Mouse (Mus musculus) ES-E14 (cell line): Measurements from ENCODE around the gene Tex22. TPM values are rescaled to one million over a fixed set of nuclear protein-coding genes. Genes with fewer than 3 reads are reported as not detected.

ENCODE experiments used
- DNase-seq: peaks from one replicate; pipeline ENCODE4 v3.0.0-alpha.2; 2013; ENCODE audit warnings: low read depth, low spot score
- H3K27ac ChIP-seq: 2 replicates; pipeline ENCODE4 v1.5.1; 2012; ENCODE audit warnings: low read depth, mild to moderate bottlenecking, low read length, moderate library complexity, mixed read lengths; ENCODE audit not compliant: poor library complexity, insufficient read depth, severe bottlenecking
- H3K36me3 ChIP-seq: 2 replicates; pipeline ENCODE4 v1.6.1; 2012; ENCODE audit warnings: mild to moderate bottlenecking, low read length, moderate library complexity, mixed read lengths; ENCODE audit not compliant: control insufficient read depth, poor library complexity, insufficient read depth, severe bottlenecking
- H3K4me1 ChIP-seq, 2 experiments: fragments of 150-350 bp in 1 of 2; sonication (generic) in 1 of 2; 2 replicates each; pipeline ENCODE4 v1.6.1; 2012; ENCODE audit warnings: low read length in 2 of 2, mild to moderate bottlenecking in 1 of 2, mixed read lengths in 1 of 2; ENCODE audit not compliant: control insufficient read depth in 2 of 2, insufficient read depth in 2 of 2, poor library complexity in 1 of 2
- H3K4me3 ChIP-seq, 2 experiments: fragments of 150-350 bp in 1 of 2; sonication (generic) in 1 of 2; 2 replicates each; pipeline ENCODE4 v1.5.1; 2012; ENCODE audit warnings: low read length in 2 of 2, low read depth in 1 of 2, mild to moderate bottlenecking in 1 of 2, mixed read lengths in 1 of 2; ENCODE audit not compliant: insufficient read depth in 1 of 2, poor library complexity in 1 of 2, severe bottlenecking in 1 of 2
- H3K9ac ChIP-seq: 2 replicates; pipeline ENCODE4 v1.6.1; 2012; ENCODE audit warnings: low read depth, mild to moderate bottlenecking, low read length, mixed read lengths; ENCODE audit not compliant: poor library complexity, insufficient read depth, severe bottlenecking
- H3K9me3 ChIP-seq: fragments of 150-350 bp; sonication (generic); 2 replicates; pipeline ENCODE4 v1.6.1; 2012; ENCODE audit warnings: low read depth, mild to moderate bottlenecking, low read length; ENCODE audit not compliant: control insufficient read depth, insufficient read depth
- CHD2 ChIP-seq: IDR thresholded peaks from 2 replicates; pipeline ENCODE4 v1.6.1; 2014; ENCODE audit warnings: mild to moderate bottlenecking, low read depth, low read length, inconsistent platforms
- HCFC1 ChIP-seq: IDR thresholded peaks from 2 replicates; pipeline ENCODE4 v1.6.1; 2012; ENCODE audit warnings: low read length, inconsistent platforms, borderline replicate concordance; ENCODE audit not compliant: insufficient read depth
- MAFK ChIP-seq: IDR thresholded peaks from 2 replicates; pipeline ENCODE4 v1.6.1; 2014; ENCODE audit warnings: mild to moderate bottlenecking, low read depth, low read length, inconsistent platforms; ENCODE audit not compliant: insufficient read depth
- ZC3H11A ChIP-seq: IDR thresholded peaks from 2 replicates; pipeline ENCODE4 v1.6.1; 2012; ENCODE audit warnings: low read depth, mild to moderate bottlenecking, inconsistent platforms, low read length, borderline replicate concordance
- ZNF384 ChIP-seq: IDR thresholded peaks from 2 replicates; pipeline ENCODE4 v1.6.1; 2012; ENCODE audit warnings: low read depth, low read length, inconsistent platforms
- in situ Hi-C, 2 experiments: fragments of 600-800 bp; cut with MboI; formaldehyde crosslinking; loops; one replicate each; pipeline ENCODE4 v1.15.1; 2025; ENCODE audit warnings: low sequenced_read_pairs in 2 of 2, inconsistent platforms in 1 of 2; ENCODE audit not compliant: unreplicated experiment in 2 of 2
- total RNA-seq: library from RNA; depleted of rRNA; stranded (reverse); fragments of 300-350 nt; gene quantifications from 2 replicates; pipeline ENCODE4 v1.2.3, GENCODE M21; 2012

Tex22 gene
- total RNA-seq, 1 experiment, result 0.22 TPM

GRCm38 (mm10) chr12:113107431-113108124 is 33.3 kb downstream of the Tex22 start:
- Histone ChIP-seq H3K36me3 (peaks cover 2% of the 10 kb centered on the region; the same call in 1 of the 2 replicates), H3K4me3 (no peak overlapping the region), H3K4me1 (peaks cover 9 to 21% of the 10 kb centered on the region in 2 experiments; a peak in 2 of 4 replicates), H3K27ac (no peak overlapping the region), H3K9me3 (no peaks in the 10 kb centered on the region), H3K9ac (no peak overlapping the region)
- no peak for DNase-seq
- in situ Hi-C loops, result no loop called here
- TF ChIP-seq MAFK (no peak), ZC3H11A (no peak), CHD2 (no peak), ZNF384 (no peak), HCFC1 (no peak)

GRCm38 (mm10) chr12:113108528-113109283 is 34.4 kb downstream of the Tex22 start:
- no peak for DNase-seq
- Histone ChIP-seq H3K36me3 (peaks cover 11% of the 10 kb centered on the region; the same call in 1 of the 2 replicates), H3K4me3 (no peak overlapping the region), H3K4me1 (peaks cover 12 to 27% of the 10 kb centered on the region in 2 experiments), H3K9ac (no peak overlapping the region), H3K9me3 (no peaks in the 10 kb centered on the region), H3K27ac (no peak overlapping the region)
- TF ChIP-seq ZNF384, result no peak
- TF ChIP-seq CHD2, result no peak
- no peak for TF ChIP-seq HCFC1
- no peak for TF ChIP-seq ZC3H11A
- no peak for TF ChIP-seq MAFK
- in situ Hi-C loops, result no loop called here

- H3K36me3 ChIP-seq, result peaks cover 19% of the 10 kb centered on the region; the same call in 1 of the 2 replicates
- no peak overlapping the region for H3K9ac ChIP-seq
- no peak overlapping the region for H3K27ac ChIP-seq
- peaks cover 9 to 33% of the 10 kb centered on the region in 2 experiments for H3K4me1 ChIP-seq
- H3K4me3 ChIP-seq, result no peak overlapping the region
- H3K9me3 ChIP-seq, result no peaks in the 10 kb centered on the region
- in situ Hi-C loops, result no loop called here
- TF ChIP-seq HCFC1, result no peak
- no peak for DNase-seq
These were observed 35.5 kb downstream of the Tex22 start for GRCm38 (mm10) chr12:113109801-113110200.

- H3K4me3 ChIP-seq, result 0 out of 4 replicates have a peak overlapping the region, but pooled peaks of 1 of the 2 experiments have one; percentile 9
- H3K9me3 ChIP-seq, result no peaks in the 10 kb centered on the region
- DNase-seq, result no peak
- H3K9ac ChIP-seq, result no peak overlapping the region
- peaks cover 13 to 36% of the 10 kb centered on the region in 2 experiments for H3K4me1 ChIP-seq
- in situ Hi-C loops, result no loop called here
- TF ChIP-seq CHD2 (no peak), ZNF384 (no peak), MAFK (no peak), ZC3H11A (no peak), HCFC1 (no peak)
- H3K36me3 ChIP-seq, result peaks cover 45% of the 10 kb centered on the region
- H3K27ac ChIP-seq, result peak overlapping the region; percentile 65; the same call in 1 of the 2 replicates
These were observed 39.8 kb downstream of the Tex22 start for GRCm38 (mm10) chr12:113114141-113114540.
